Mouse (Mus musculus): ENCODE data around the gene Lepr.
"Not testable (repeated sequence)": the region's sequence is repeated elsewhere in the genome, so short reads cannot be mapped to it uniquely, and the experiment has no call there.

Lepr gene

DNA sequence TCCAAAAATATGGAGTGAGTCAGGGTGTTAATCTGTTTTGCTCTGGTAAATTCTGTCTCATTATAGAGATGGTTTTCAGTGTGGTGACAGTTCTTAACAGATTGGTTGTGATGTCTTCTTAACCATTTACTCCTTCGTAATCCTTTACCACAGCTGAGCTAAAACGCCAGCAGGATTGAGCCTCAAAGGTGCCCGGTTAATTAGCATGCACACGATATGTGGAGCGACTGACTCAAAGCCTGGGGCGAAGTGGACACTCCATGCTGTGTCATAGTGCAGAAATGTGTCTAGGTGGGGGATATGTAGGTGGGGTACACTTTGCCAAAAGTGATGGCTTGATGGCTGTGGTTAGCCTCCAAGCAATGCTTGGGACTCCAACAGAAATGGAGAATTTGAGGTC is 1.4 kb upstream of the Lepr start:
- no peak for DNase-seq (ENCODE audit: extremely low read depth, low read depth)

GRCm38 (mm10) chr4:101718991-101719580 is 1.9 kb downstream of the Lepr start:
- DNase-seq (ENCODE audit: extremely low read depth, low read depth), result no peak

DNA sequence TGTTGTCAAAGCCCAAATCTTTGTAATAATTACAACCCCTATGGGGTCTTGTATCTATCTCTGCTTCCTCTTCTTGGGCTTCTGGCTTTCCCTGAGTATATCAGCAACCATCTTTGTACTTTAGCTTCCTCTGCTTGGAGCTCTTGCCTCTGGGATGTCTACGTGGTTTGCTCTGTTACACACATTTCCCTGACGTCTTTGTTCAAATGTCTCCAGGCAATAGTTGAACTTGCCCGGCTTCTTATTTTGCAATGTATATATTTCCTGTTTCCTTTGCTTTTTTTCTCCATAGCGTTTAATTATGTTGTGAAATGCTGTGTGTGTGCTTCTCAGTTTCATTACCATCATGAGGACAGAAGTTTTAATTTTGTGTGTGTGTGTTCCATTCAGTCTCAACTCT is 4.5 kb downstream of the Lepr start:
- DNase-seq (ENCODE audit: extremely low read depth, low read depth), result no peak

DNA sequence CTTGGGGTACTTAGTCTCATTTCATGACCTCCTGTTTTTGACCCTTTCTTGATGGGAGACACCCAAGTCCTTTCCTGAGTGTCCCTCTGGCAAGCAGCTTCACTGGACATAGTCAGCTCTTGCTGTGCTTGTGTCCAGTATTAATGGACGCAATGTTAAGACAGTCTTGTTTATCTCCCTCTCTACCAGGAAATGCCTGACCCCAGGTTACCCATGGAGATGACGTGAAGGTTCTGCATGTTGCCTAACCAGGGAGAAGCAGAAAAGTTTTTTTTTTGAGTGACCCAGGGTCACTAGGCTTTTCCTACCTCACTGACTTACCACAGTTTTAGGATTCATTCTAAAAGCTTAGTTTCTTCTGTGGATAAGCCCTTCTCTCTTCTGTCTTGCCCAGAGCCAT is 24.8 kb downstream of the Lepr start:
- no peak for DNase-seq (ENCODE audit: extremely low read depth, low read depth)

DNA sequence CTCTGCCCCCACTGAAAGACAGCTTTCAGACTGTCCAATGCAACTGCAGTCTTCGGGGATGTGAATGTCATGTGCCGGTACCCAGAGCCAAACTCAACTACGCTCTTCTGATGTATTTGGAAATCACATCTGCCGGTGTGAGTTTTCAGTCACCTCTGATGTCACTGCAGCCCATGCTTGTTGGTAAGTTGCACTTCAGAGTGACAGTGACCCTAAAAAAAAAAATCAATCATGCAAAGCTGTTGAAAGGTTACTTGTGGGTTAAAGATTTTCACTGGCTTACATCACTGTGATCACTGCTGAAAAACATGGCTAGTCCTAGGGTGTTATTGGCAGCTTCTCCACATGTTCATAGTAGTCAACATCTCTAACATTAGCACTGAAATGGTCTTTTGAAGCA is 28.3 kb downstream of the Lepr start:
- no peak for DNase-seq (ENCODE audit: extremely low read depth, low read depth)

- no peak for DNase-seq (ENCODE audit: extremely low read depth, low read depth)
Measured at GRCm38 (mm10) chr4:101760490-101760889, 43.3 kb downstream of the Lepr start.

DNA sequence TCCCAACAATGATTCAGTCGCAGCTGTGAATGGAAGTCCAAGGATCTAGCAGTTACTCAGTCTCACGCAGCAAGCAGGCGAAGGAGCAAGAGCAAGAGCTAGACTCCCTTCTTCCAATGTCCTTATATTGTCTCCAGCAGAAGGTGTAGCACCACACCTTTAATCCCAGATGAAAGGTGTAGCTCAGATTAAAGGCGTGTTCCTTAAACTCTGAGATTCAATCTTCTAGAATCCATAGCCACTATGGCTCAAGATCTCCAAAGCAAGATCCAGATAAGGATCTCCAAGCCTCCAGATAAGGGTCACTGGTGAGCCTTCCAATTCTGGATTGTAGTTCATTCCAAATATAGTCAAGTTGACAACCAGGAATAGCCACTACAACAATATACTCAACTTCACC is 126.7 kb downstream of the Lepr start, which contains the start of gene B020004J07Rik:
Gene B020004J07Rik, minus strand, starts transcription at position 101 of the 400 bp plus-strand sequence.
- not testable (repeated sequence) for DNase-seq (ENCODE audit: extremely low read depth, low read depth)

GRCm38 (mm10) chr4:101850908-101851307 is 133.7 kb downstream of the Lepr start:
- no peak for DNase-seq (ENCODE audit: extremely low read depth, low read depth)

DNA sequence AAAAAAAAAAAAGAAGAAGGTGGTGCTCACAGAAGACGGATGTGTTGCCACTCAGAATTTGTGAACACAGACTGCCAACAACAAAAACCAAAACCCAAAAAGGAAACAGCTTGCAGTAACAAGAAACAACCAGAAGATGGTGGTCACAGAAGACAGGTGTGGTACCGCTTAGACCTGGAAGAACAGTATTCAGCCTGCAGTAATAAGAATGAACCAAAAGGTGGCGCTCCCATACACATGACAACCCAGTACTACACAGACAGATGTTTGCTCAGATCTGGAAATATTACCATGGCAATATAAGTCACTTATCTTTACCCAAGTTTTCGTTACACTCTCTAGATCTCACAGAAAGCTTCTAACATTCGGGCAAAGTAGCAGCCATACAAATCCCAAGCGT is 143.7 kb downstream of the Lepr start:
- DNase-seq (ENCODE audit: extremely low read depth, low read depth), result no peak

- no peak for DNase-seq (ENCODE audit: extremely low read depth, low read depth)
Measured at GRCm38 (mm10) chr4:101862289-101862688, 145.1 kb downstream of the Lepr start.

Measured in MEL-GATA-1-ER (cell line).